In genomic region chr11:115265771-115266399, GRCm38 (mm10) we compare ENCODE assay signal across 11 mouse cellular contexts. TPM values are rescaled to one million over a fixed set of nuclear protein-coding genes. Genes with fewer than 3 reads are reported as not detected.
DNase-seq lines count a peak whose midpoint lies in the region; ATAC-seq and TF ChIP-seq lines count a peak whose summit lies in the region.
"Had no signal": no experiment of that assay in that cellular context is flagged by ENCODE, and none has a peak within 500 bp of the region (broad histone marks: within the 10 kb centered on the region; RNA-seq: fewer than 3 reads in every experiment).

No protein-coding gene starts in this region.

- no peak for TF ChIP-seq POLR2A in olfactory bulb, adult 2 months (IDR thresholded peaks at IDR 0.05; ENCODE audit: insufficient read depth, low read depth, low read length)

- peaks cover 13% of the 10 kb centered on the region for H3K36me3 ChIP-seq in heart, embryonic 12.5 days
- H3K36me3 ChIP-seq in limb, embryonic 10.5 days = peaks cover 19% of the 10 kb centered on the region

- H3K4me3 ChIP-seq in heart, embryonic 12.5 days = peak overlapping the region; percentile 50
- peak overlapping the region; percentile 54 for H3K4me3 ChIP-seq in limb, embryonic 10.5 days
- peak overlapping the region; percentile 44 for H3K4me3 ChIP-seq in olfactory bulb, adult 2 months (ENCODE audit: insufficient read depth, low read depth, low read length)

- no peak for ATAC-seq in heart, embryonic 12.5 days (ENCODE audit: insufficient number of reproducible peaks, low FRiP score)

- TF ChIP-seq CTCF in olfactory bulb, adult 2 months (IDR thresholded peaks at IDR 0.05; ENCODE audit: insufficient read depth, low read depth, low read length) = no peak

- no peaks in the 10 kb centered on the region for H3K9me3 ChIP-seq in heart, embryonic 12.5 days (replicated peaks)
- H3K9me3 ChIP-seq in limb, embryonic 10.5 days (replicated peaks) = no peaks in the 10 kb centered on the region

- WGBS in heart, embryonic 12.5 days = 4% methylated on average over 20 of the region's 20 CpGs
- 1% methylated on average over 20 of the region's 20 CpGs for WGBS in limb, embryonic 10.5 days
- 19% methylated on average over 20 of the region's 20 CpGs for WGBS in olfactory bulb, adult 2 months

- no peak for DNase-seq in heart, postnatal 10 days
- peak; percentile 45 for DNase-seq in thymus, postnatal 4 days
- DNase-seq in thymus, postnatal 10 days (ENCODE audit: low spot score in 2 of 2) = no peak
- DNase-seq in limb, embryonic 10.5 days (ENCODE audit: low spot score) = no peak
- DNase-seq in retina, postnatal 1 day = no peak
- DNase-seq in spleen, adult 18-20 months = no peak

- H3K4me2 ChIP-seq in heart, embryonic 12.5 days = peak overlapping the region; percentile 89

- peaks cover 91% of the 10 kb centered on the region for H3K27me3 ChIP-seq in heart, embryonic 12.5 days (replicated peaks)
- peaks cover 94% of the 10 kb centered on the region for H3K27me3 ChIP-seq in limb, embryonic 10.5 days (ENCODE audit: low read depth, poor library complexity, severe bottlenecking)

- no peak overlapping the region for H3K27ac ChIP-seq in heart, embryonic 12.5 days (ENCODE audit: poor library complexity, severe bottlenecking)
- no peak overlapping the region; the same call in 1 of the 2 replicates for H3K27ac ChIP-seq in limb, embryonic 10.5 days
- peak overlapping the region; percentile 48 for H3K27ac ChIP-seq in olfactory bulb, adult 2 months (ENCODE audit: insufficient read depth, low read depth, low read length)

- peaks cover 27% of the 10 kb centered on the region for H3K4me1 ChIP-seq in heart, embryonic 12.5 days (replicated peaks)
- peaks cover 32% of the 10 kb centered on the region for H3K4me1 ChIP-seq in limb, embryonic 10.5 days
- peaks cover 22% of the 10 kb centered on the region for H3K4me1 ChIP-seq in olfactory bulb, adult 2 months (ENCODE audit: control insufficient read depth, insufficient read depth, low read length)

- intact Hi-C loops in heart, postnatal 10 days (cut with DNase I) = no loop called here

- no peak overlapping the region for H3K9ac ChIP-seq in heart, embryonic 12.5 days

RNA-seq across cellular contexts. Expression of gene Grin2c, which starts 1.2 kb away (rescaled TPM):
- polyA plus RNA-seq in heart, embryonic 12.5 days (2016; fragmentation: Nextera tagmentation; extraction: Ambion mirVana) = 0.15 and 0.21 TPM in 2 replicates
- total RNA-seq in heart, postnatal 10 days (2021) = not detected
- 0.11 and 0.34 TPM in 2 replicates for polyA plus RNA-seq in limb, embryonic 10.5 days (2016; fragmentation: Nextera tagmentation; extraction: Ambion mirVana)
- not detected in 2 replicates for polyA plus RNA-seq in olfactory bulb, adult 2 months (2012; ENCODE audit: insufficient read depth, insufficient read length, low replicate concordance, missing spikeins)
- total RNA-seq: liver, adult 2 months had no signal

RNA-seq across cellular contexts. Expression of gene Fdxr, which starts 11.0 kb away (rescaled TPM):
- polyA plus RNA-seq in heart, embryonic 12.5 days (2016; fragmentation: Nextera tagmentation; extraction: Ambion mirVana) = 11.3 and 12.3 TPM in 2 replicates
- total RNA-seq in heart, postnatal 10 days (2021) = 1 to 10 TPM; 7.7 to 9.1 TPM
- 18.2 and 19.3 TPM in 2 replicates for polyA plus RNA-seq in limb, embryonic 10.5 days (2016; fragmentation: Nextera tagmentation; extraction: Ambion mirVana)
- not detected in 2 replicates for polyA plus RNA-seq in olfactory bulb, adult 2 months (2012; ENCODE audit: insufficient read depth, insufficient read length, low replicate concordance, missing spikeins)

RNA-seq across cellular contexts. Expression of gene Fads6, which starts 31.6 kb away (rescaled TPM):
- 0.51 and 0.86 TPM in 2 replicates for polyA plus RNA-seq in heart, embryonic 12.5 days (2016; fragmentation: Nextera tagmentation; extraction: Ambion mirVana)
- total RNA-seq in heart, postnatal 10 days (2021) = 1 to 10 TPM in 1 of 2 experiments, under 1 TPM in 1; 0.89 to 1.2 TPM
- 0.06 and 0.13 TPM in 2 replicates for polyA plus RNA-seq in limb, embryonic 10.5 days (2016; fragmentation: Nextera tagmentation; extraction: Ambion mirVana)
- not detected in 2 replicates for polyA plus RNA-seq in olfactory bulb, adult 2 months (2012; ENCODE audit: insufficient read depth, insufficient read length, low replicate concordance, missing spikeins)

RNA-seq across cellular contexts. Expression of gene Otop2, which starts 41.1 kb away (rescaled TPM):
- polyA plus RNA-seq in heart, embryonic 12.5 days (2016; fragmentation: Nextera tagmentation; extraction: Ambion mirVana) = not detected in 2 replicates
- total RNA-seq in heart, postnatal 10 days (2021) = not detected
- not detected in 2 replicates for polyA plus RNA-seq in limb, embryonic 10.5 days (2016; fragmentation: Nextera tagmentation; extraction: Ambion mirVana)
- not detected in 2 replicates for polyA plus RNA-seq in olfactory bulb, adult 2 months (2012; ENCODE audit: insufficient read depth, insufficient read length, low replicate concordance, missing spikeins)
- total RNA-seq: gastrocnemius, adult 18-20 months; liver, adult 2 months had no signal
- polyA plus RNA-seq: liver, adult 2 months had no signal

RNA-seq across cellular contexts. Expression of gene Ush1g, which starts 56.0 kb away (rescaled TPM):
- 0.06 and 0.08 TPM in 2 replicates for polyA plus RNA-seq in heart, embryonic 12.5 days (2016; fragmentation: Nextera tagmentation; extraction: Ambion mirVana)
- under 1 TPM; 0.07 to 0.12 TPM for total RNA-seq in heart, postnatal 10 days (2021)
- not detected in 2 replicates for polyA plus RNA-seq in limb, embryonic 10.5 days (2016; fragmentation: Nextera tagmentation; extraction: Ambion mirVana)
- not detected in 2 replicates for polyA plus RNA-seq in olfactory bulb, adult 2 months (2012; ENCODE audit: insufficient read depth, insufficient read length, low replicate concordance, missing spikeins)
- total RNA-seq: ES-E14 had no signal

Comparison
In these comparisons a context has a peak if more than half of its experiments do, and no peak if none do; other contexts are left out.
1. RNA of gene Fdxr, which starts 11.0 kb away (polyA plus RNA-seq): 18.2 to 19.3 TPM in limb, embryonic 10.5 days and 11.3 to 12.3 TPM in heart, embryonic 12.5 days; not detected in olfactory bulb, adult 2 months; every median in the first group is over 10 times any median in the second.
2. Peak in every context shown above with its lines, with median percentiles within 50 percentile points of each other: H3K4me3 ChIP-seq.